22 mouse cellular contexts compared by ENCODE assay signal in genomic region chr4:148430880-148431519, GRCm38 (mm10).
"Had no signal": no experiment of that assay in that cellular context is flagged by ENCODE, and none has a peak within 500 bp of the region (broad histone marks: within the 10 kb centered on the region; RNA-seq: fewer than 3 reads in every experiment).

No protein-coding gene starts in this region.

- H3K9me3 ChIP-seq: kidney, embryonic 15.5 days; limb, embryonic 13.5 days; liver, embryonic 12.5 days; liver, embryonic 15.5 days; lung, embryonic 15.5 days; midbrain, embryonic 12.5 days; midbrain, embryonic 15.5 days; neural tube, embryonic 13.5 days had no signal

- ATAC-seq: liver, embryonic 12.5 days had no signal

- H3K27me3 ChIP-seq: kidney, embryonic 15.5 days; limb, embryonic 13.5 days; liver, embryonic 12.5 days; liver, embryonic 15.5 days; lung, embryonic 15.5 days; midbrain, embryonic 15.5 days; neural tube, embryonic 13.5 days had no signal

- H3K27ac ChIP-seq: kidney, embryonic 15.5 days; left cerebral cortex, adult 2 months; limb, embryonic 13.5 days; liver, embryonic 12.5 days; liver, embryonic 15.5 days; lung, embryonic 15.5 days; midbrain, embryonic 12.5 days; midbrain, embryonic 15.5 days; neural tube, embryonic 13.5 days; stomach, postnatal 0 days had no signal

- DNase-seq: kidney, adult 11 months; kidney, adult 8-10 months; kidney, postnatal 10 days; kidney, postnatal 36 days; layer of hippocampus, postnatal 36 days; liver; lung, adult 18-20 months; lung, postnatal 10 days; lung, postnatal 36 days; thymus, adult 2 months; thymus, postnatal 14 days; thymus, postnatal 4 days had no signal

- H3K4me3 ChIP-seq: kidney, embryonic 15.5 days; left cerebral cortex, adult 2 months; limb, embryonic 13.5 days; liver, embryonic 12.5 days; liver, embryonic 15.5 days; lung, embryonic 15.5 days; midbrain, embryonic 12.5 days; midbrain, embryonic 15.5 days; neural tube, embryonic 13.5 days had no signal

- H3K4me1 ChIP-seq: kidney, embryonic 15.5 days; limb, embryonic 13.5 days; lung, embryonic 15.5 days had no signal

- H3K36me3 ChIP-seq: midbrain, embryonic 12.5 days; midbrain, embryonic 15.5 days; neural tube, embryonic 13.5 days had no signal
